Mouse (Mus musculus): ENCODE results near the gene Gm27027.

- TF ChIP-seq POLR2A (IDR thresholded peaks at IDR 0.05; ENCODE audit: low read depth, low read length), result no peak
- TF ChIP-seq CTCF (IDR thresholded peaks at IDR 0.05; ENCODE audit: borderline replicate concordance, insufficient read depth, low read length), result no peak
Measured at GRCm38 (mm10) chr2:93982457-93983235, 13.5 kb downstream of the Gm27027 start.
